Mouse (Mus musculus) neural tube, embryonic 14.5 days (tissue): ENCODE data around the gene Xrcc1. TPM values are rescaled to one million over a fixed set of nuclear protein-coding genes. Genes with fewer than 3 reads are reported as not detected.
A peak's percentile ranks its signal among the peaks of the same experiment; 100 is the strongest.
"Not testable (repeated sequence)": the region's sequence is repeated elsewhere in the genome, so short reads cannot be mapped to it uniquely, and the experiment has no call there.

Experiments used
- ATAC-seq: fragments of 200-750 bp; cut with Nextera tagmentation; 2 replicates; pipeline ENCODE4 v1.8.0; 2017; ENCODE audit warnings: low read depth, mild to moderate bottlenecking, moderate TSS enrichment, moderate library complexity
- H3K27ac ChIP-seq: fragments of 300-500 bp; sonication (generic); 2 replicates; pipeline ENCODE4 v1.5.1; 2014; ENCODE audit warnings: low read depth, mild to moderate bottlenecking, control low read depth, low read length, moderate library complexity, mixed read lengths
- H3K27me3 ChIP-seq: fragments of 300-500 bp; sonication (generic); 2 replicates; pipeline ENCODE4 v1.6.1; 2014; ENCODE audit warnings: low read length; ENCODE audit not compliant: control insufficient read depth, insufficient read depth
- H3K36me3 ChIP-seq: fragments of 300-500 bp; sonication (generic); 2 replicates; pipeline ENCODE4 v1.6.1; 2014; ENCODE audit warnings: low read length, mixed read lengths; ENCODE audit not compliant: control insufficient read depth, insufficient read depth
- H3K4me1 ChIP-seq: fragments of 300-500 bp; sonication (generic); 2 replicates; pipeline ENCODE4 v1.6.1; 2014; ENCODE audit warnings: low read length; ENCODE audit not compliant: control insufficient read depth, insufficient read depth
- H3K4me2 ChIP-seq: fragments of 300-500 bp; sonication (generic); 2 replicates; pipeline ENCODE4 v1.6.1; 2014; ENCODE audit warnings: mild to moderate bottlenecking, low read depth, low read length, control low read depth
- H3K4me3 ChIP-seq: fragments of 300-500 bp; sonication (generic); 2 replicates; pipeline ENCODE4 v1.5.1; 2014; ENCODE audit warnings: low read depth, low read length, control low read depth, mixed read lengths
- H3K9ac ChIP-seq: fragments of 300-500 bp; sonication (generic); replicated peaks from 2 replicates; pipeline ENCODE4 v1.6.1; 2014; ENCODE audit warnings: low read depth, mild to moderate bottlenecking, control low read depth, low read length, mixed read lengths
- H3K9me3 ChIP-seq: fragments of 300-500 bp; sonication (generic); 2 replicates; pipeline ENCODE4 v1.6.1; 2016; ENCODE audit warnings: low read length; ENCODE audit not compliant: control insufficient read depth
- WGBS: fragments of 180-500 bp; shearing (Covaris S2); extraction: QIAGEN DNeasy Blood & Tissue Kit; methylation state at CpG from one replicate; pipeline ENCODE4 v1.1.7; 2014; 5-methylcytosine and 5-hydroxymethylcytosine counted together
- polyA plus RNA-seq: library from polyadenylated mRNA; unstranded; fragments of >200 nt; fragmentation: Nextera tagmentation; extraction: Ambion mirVana; gene quantifications from 2 replicates; pipeline ENCODE4 v1.2.1, GENCODE M21; 2014

Gene Xrcc1
- polyA plus RNA-seq, 1 experiment from 2014 or later: 54.1 TPM

DNA sequence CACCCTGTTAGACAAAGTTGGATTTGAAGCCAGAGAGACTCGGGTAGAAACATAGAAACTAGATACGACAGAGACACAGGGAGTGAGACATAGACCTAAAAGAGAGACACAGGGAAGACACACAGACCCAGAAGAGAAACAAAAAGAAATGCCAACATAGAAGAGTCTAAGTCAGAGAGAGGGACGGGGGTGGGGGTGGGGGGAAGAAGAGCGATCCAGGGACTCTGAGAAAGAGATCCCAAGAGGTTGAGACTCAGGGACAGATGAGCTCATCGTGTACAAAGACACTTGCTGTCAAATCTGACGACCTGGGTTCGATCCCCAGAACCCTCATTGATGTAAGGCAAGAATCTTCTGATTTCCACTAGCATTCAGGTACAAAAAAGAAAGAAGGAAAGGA, 65.6 kb downstream of the Xrcc1 start:
- no peaks in the 10 kb centered on the region for H3K9me3 ChIP-seq
- 0 out of 2 replicates have a peak, but pooled peaks cover 2% of the 10 kb centered on the region for H3K4me1 ChIP-seq
- no peak overlapping the region for H3K9ac ChIP-seq
- no peak overlapping the region for H3K27ac ChIP-seq
- peak overlapping the region; percentile 26; the same call in 1 of the 2 replicates for H3K4me2 ChIP-seq
- no peak for ATAC-seq
- H3K4me3 ChIP-seq: no peak overlapping the region
- no peaks in the 10 kb centered on the region for H3K36me3 ChIP-seq
- H3K27me3 ChIP-seq: peaks cover 35% of the 10 kb centered on the region
- 14% methylated on average over 7 of the region's 7 CpGs for WGBS

DNA sequence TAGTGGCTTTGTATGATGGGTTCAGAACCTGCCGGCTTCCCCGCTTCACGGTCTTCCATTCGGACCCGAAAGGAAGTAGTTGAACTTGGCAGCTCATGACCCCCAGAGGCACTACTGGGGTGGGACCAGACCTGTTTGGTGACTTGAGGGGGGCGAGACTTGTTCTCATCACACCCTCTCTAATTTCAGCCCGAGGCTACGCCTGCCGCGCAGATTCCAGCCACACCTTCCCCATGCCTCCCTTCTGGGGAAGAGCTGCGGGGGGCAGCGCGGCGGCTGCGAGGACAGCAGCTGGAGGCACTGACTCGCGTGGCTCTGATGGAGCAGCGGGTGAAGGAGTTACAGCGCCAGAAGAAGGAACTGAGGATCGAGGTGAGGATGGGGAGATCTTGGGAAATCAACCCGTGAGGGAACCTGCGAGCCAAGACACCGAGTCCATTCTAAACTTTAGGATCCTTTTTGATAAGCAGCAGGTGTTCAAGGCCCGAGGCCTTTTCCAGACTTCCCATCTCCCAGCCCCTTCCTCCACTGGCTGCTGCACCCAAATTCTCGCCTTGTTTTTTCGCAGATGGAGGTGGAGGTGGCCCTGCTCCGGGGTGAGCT, 66.3 kb downstream of the Xrcc1 start:
- 4% methylated on average over 27 of the region's 27 CpGs for WGBS
- Histone ChIP-seq H3K27me3 (peaks cover 35% of the 10 kb centered on the region), H3K4me3 (no peak overlapping the region), H3K9me3 (no peaks in the 10 kb centered on the region), H3K36me3 (no peaks in the 10 kb centered on the region), H3K4me1 (0 out of 2 replicates have a peak, but pooled peaks cover 2% of the 10 kb centered on the region), H3K4me2 (0 out of 2 replicates have a peak overlapping the region, but pooled peaks have one; percentile 8), H3K9ac (no peak overlapping the region), H3K27ac (no peak overlapping the region)
- no peak for ATAC-seq

DNA sequence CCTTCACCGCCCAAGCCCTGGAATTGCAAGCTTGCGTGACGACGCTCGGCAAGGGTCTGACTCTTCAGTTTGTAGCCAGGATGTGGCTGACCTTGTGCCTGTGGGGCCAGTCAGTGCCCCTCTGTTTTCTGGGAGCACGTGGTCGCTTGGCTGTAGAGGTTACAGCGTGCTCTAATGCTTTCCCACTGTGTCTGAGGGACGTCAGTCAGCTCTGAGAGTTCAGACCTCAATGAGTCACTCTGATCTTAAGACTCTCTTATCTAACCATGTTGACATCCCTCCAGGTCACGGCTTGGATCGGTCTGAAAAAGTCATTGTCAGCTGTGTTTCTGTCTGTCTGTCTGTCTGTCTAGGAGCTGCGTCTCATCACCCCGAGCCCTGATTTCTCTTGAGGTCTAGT, 68.7 kb downstream of the Xrcc1 start:
- H3K27ac ChIP-seq: no peak overlapping the region
- no peak overlapping the region for H3K4me2 ChIP-seq
- H3K4me1 ChIP-seq: 0 out of 2 replicates have a peak, but pooled peaks cover 2% of the 10 kb centered on the region
- ATAC-seq: no peak
- WGBS: 79% methylated on average over 13 of the region's 13 CpGs
- H3K4me3 ChIP-seq: no peak overlapping the region
- peaks cover 35% of the 10 kb centered on the region for H3K27me3 ChIP-seq
- H3K9me3 ChIP-seq: no peaks in the 10 kb centered on the region
- H3K36me3 ChIP-seq: no peaks in the 10 kb centered on the region
- H3K9ac ChIP-seq: no peak overlapping the region

DNA sequence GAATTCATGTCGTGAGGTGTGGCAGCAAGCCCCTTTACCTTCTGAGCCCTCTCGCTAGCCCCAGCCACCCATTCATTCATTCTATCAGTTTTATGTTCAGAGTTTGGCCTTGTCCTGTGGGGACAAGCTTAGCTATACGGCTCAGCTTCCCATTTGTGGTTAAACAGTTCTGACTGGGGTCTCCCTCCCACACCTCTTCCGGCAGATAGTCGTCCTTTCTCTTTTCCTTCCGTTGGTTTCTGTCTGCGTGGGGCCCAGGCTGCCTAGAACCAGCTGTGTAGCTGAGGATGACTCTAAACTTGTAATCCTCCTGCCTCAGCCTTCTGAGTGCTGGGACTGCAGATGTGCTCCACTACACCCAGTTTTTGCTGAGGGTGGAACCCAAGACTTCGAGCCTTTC, 71.7 kb downstream of the Xrcc1 start:
- Histone ChIP-seq H3K27me3 (peaks cover 8% of the 10 kb centered on the region; the same call in 1 of the 2 replicates), H3K9me3 (no peaks in the 10 kb centered on the region), H3K4me1 (no peaks in the 10 kb centered on the region), H3K36me3 (no peaks in the 10 kb centered on the region), H3K27ac (no peak overlapping the region), H3K9ac (no peak overlapping the region), H3K4me2 (no peak overlapping the region), H3K4me3 (no peak overlapping the region)
- WGBS: 79% methylated on average over 8 of the region's 8 CpGs
- ATAC-seq: no peak

DNA sequence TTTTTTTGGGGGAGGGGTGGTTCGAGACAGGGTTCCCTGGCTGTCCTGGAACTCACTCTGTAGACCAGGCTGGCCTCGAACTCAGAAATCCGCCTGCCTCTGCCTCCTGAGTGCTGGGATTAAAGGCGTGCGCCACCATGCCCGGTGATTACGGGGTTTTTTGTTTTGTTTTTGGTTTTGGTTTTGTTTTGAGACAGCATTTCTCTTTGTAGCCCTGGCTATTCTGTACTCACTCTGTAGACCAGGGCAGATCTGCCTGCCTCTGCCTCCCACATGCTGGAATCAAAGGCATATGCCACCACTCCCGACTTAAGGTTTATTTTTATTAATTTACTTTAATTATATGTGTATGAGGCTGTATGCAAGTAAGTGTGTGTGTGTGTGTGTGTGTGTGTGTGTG, 72.3 kb downstream of the Xrcc1 start:
- not testable (repeated sequence) for ATAC-seq, H3K4me3 ChIP-seq, H3K4me1 ChIP-seq, H3K9ac ChIP-seq, H3K9me3 ChIP-seq, H3K27me3 ChIP-seq, H3K27ac ChIP-seq, H3K36me3 ChIP-seq, H3K4me2 ChIP-seq
- 90% methylated on average over 8 of the region's 8 CpGs for WGBS

DNA sequence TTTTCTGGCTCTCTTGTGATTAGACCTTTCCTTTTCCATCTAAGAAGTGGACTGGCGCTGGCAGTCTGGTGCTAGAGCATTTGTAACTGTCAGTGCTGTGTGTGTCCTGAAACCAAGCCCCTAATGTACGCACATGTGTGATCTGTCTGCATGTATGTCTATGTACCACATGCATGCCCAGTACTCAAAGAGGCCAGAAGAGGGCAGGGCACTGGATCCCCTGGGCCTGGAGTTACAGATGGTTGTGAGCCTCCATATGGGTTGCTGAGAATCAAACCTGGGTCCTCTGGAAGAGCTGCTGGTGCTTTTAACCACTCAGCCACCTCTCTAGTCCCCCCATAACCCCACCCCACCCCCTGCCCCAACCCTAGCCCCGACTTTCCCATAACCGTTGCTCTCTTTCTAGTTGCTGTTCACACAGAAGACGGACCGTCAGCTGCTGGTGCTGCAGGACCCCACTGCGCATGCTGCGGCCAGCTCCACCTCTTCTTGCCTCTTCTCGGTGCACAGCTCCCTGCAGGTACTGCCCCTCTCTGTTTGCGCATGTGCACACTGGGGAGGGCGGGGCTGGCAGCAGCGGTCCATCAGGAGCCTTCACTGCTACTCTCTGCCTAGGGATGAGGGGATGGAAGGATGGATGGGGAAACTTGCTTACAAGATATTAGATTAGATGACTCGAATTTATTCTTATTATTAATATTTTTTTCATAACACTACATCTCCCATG, 73.7 kb downstream of the Xrcc1 start:
- no peak overlapping the region for H3K4me2 ChIP-seq
- H3K4me3 ChIP-seq: no peak overlapping the region
- H3K27ac ChIP-seq: no peak overlapping the region
- 0 out of 2 replicates have a peak, but pooled peaks have one; percentile 38 for ATAC-seq
- no peaks in the 10 kb centered on the region for H3K36me3 ChIP-seq
- H3K27me3 ChIP-seq: no peaks in the 10 kb centered on the region
- WGBS: 52% methylated on average over 13 of the region's 13 CpGs
- no peaks in the 10 kb centered on the region for H3K9me3 ChIP-seq
- no peaks in the 10 kb centered on the region for H3K4me1 ChIP-seq
- H3K9ac ChIP-seq: no peak overlapping the region

DNA sequence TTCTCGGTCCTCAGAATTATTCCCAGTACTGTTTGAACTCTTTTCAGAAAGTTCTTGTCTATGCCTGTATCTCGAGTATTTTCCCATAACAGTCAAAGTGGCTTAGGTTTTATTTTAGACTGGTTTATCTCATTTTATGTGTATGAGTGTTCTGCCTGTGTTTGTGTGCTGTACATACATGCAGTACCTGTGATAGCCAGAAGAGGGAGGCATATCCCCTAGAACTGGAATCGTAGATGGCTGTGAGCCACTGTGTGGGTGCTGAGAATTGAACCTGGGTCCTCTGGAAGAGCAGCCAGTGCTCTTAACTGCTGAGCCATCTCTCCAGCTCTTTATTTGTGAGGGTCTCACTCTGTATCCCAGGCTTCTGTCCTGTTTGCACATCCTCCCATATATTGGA, 75.1 kb downstream of the Xrcc1 start:
- WGBS: 81% methylated on average over 3 of the region's 3 CpGs
- Histone ChIP-seq H3K9ac (no peak overlapping the region), H3K4me3 (no peak overlapping the region), H3K4me1 (no peaks in the 10 kb centered on the region), H3K4me2 (no peak overlapping the region), H3K36me3 (no peaks in the 10 kb centered on the region), H3K9me3 (no peaks in the 10 kb centered on the region), H3K27ac (no peak overlapping the region), H3K27me3 (no peaks in the 10 kb centered on the region)
- no peak for ATAC-seq

DNA sequence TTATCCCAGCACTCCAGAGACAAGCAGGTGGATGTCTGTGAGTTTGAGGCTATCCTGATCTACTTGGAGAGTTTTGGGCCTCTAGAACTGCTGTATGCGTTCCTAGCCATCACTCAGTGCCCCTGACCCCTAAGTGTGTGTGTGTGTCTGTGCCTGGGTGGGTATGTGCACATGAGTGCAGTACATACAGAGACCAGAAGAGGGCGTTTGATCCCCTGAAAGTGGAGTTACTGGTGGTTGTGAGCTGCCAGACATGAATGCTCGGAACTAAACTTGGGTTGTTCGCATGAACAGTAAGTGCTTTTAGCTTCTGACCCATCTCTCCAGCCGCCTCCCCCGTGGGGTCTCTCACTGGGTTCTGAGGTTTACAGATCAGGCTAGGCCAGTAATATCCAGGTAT, 76.9 kb downstream of the Xrcc1 start:
- Histone ChIP-seq H3K9me3 (no peaks in the 10 kb centered on the region), H3K4me2 (no peak overlapping the region), H3K27me3 (no peaks in the 10 kb centered on the region), H3K36me3 (no peaks in the 10 kb centered on the region), H3K4me1 (no peaks in the 10 kb centered on the region), H3K27ac (no peak overlapping the region), H3K4me3 (no peak overlapping the region), H3K9ac (no peak overlapping the region)
- ATAC-seq: no peak
- 85% methylated on average over 6 of the region's 6 CpGs for WGBS
